Mouse (Mus musculus): Measurements from ENCODE around the gene Gsap. TPM values are rescaled to one million over a fixed set of nuclear protein-coding genes. Genes with fewer than 3 reads are reported as not detected.
"Not testable (repeated sequence)": the region's sequence is repeated elsewhere in the genome, so short reads cannot be mapped to it uniquely, and the experiment has no call there.

The Gsap gene
- polyA plus RNA-seq (2012; rRNA removed): 3.4 and 3.7 TPM in 2 replicates

DNA sequence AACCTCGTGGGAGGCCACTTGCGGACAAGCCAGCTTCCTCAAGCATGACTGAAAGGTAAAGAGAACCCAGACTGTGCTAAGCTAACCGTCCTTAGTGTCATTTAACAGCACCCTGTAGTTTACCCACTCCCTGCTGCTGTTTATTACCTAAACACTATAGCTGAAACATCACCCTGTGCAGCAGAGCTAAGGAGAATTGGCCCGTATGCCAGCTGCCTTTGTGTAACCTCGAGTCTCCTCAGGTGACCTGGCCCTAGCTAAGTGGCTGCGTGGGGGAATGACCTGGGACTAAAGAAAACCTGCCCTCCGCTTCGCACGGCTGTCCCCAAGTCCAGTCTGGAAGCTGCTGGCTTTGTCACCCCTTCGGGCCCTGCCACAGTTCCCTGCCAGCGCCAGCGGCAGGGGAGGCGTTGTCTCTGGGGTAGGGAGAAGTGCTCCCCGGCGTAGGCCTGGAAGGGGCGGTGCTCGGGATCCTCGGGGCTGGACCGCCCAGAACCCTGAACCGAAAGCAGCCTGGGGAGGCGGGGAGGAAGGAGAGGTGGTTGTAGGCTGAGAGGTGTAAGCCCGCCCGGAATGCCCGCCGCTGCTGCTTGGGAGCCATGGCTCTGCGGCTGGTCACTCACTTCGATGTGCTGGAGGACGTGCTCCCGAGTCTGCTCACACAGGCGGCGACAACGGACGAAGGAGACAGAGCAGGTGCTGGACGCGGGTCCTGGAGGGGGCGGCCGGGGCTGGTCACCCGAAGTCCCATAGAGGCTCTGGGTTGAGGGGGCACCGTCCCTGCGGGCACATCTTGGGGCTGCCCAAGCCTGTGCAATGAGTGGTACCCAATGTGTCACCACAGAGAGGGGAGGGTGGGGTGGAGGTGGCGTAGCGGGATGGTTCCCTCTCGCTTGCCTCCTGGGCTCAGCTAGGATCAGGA, at the start of gene Gsap:
TSS of gene Gsap (plus strand) at position 492 of the 922 bp plus-strand sequence.
- peak; percentile 56 for DNase-seq (ENCODE audit: low spot score)

GRCm38 (mm10) chr5:21136575-21136974, 49.5 kb upstream of the Gsap start:
- DNase-seq (ENCODE audit: low spot score): no peak

DNA sequence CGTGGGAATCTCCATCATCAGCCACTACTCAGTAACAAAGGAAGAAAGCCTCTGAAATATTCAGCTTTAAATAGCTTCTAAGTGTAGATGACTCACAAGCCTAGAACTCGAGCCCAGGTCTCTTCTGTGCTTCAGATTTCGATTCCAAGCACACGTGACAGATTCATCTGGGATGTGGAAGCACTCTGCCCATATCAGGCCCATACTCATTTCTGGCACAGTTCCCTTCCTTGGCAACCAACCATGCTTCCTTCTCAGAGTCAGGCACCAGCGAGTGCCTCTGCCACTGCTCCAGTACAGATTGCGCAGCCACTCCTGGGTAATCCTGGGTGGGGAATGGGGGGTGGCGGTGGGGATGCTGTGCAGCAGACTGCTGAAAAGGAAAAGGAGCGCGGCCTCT, 46.5 kb upstream of the Gsap start:
- DNase-seq (ENCODE audit: low spot score): no peak

DNA sequence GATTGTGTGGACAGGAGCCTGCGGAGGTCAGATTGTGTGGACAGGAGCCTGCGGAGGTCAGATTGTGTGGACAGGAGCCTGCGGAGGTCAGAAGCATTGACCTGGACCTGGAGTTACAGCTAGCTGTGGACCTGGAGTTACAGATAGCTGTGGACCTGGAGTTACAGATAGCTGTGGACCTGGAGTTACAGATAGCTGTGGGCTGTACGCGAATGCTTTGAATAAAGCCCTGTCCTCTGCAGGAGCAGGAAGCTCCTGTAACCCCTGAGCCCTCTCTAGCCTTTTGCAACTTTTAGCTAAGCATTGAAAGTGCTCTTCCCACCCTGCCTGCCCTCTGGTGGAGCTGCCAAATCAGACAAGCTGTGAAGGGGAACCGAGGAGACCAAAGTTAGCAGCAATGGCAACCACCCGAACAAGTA, 44.9 kb upstream of the Gsap start:
- not testable (repeated sequence) for DNase-seq (ENCODE audit: low spot score)

DNA sequence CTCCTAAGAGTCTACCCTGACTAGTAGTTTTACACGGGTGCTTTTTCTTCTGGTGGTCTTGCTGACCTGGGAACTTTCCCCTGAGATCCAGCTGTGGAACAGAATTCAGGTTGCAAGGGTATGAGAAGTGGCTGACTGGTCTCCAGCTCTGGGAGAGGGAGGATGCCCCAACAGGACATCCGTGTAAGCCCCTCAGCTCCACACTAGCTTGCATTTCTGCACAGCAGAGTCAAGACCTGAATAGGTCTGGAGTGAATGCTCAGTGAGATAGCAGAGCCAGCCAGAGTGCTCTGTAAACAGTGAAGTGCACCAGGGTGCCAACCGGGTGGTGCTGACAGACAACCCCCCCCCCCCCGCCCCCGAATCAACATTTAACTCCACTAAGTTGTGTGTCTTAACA, 44.4 kb upstream of the Gsap start:
- DNase-seq (ENCODE audit: low spot score): no peak

DNA sequence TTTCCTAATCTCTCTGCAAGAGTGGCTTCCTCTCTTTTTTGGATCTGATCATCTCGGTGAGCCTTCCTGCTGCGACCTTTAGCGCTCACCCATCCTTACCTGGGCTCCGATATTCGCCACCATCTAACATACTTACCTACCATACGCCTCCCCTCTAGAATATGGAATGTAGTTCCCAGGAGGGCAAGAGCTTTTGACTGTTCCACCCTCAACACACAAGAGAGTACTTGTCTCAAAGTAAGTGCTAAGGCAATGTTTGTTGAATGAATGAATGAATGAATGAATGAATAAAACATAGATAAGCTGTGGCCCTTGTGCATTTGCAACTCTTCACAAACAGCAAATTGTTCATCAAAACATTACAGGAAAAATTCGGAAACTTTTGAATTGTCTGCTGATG, 43.0 kb upstream of the Gsap start:
- no peak for DNase-seq (ENCODE audit: low spot score)

DNA sequence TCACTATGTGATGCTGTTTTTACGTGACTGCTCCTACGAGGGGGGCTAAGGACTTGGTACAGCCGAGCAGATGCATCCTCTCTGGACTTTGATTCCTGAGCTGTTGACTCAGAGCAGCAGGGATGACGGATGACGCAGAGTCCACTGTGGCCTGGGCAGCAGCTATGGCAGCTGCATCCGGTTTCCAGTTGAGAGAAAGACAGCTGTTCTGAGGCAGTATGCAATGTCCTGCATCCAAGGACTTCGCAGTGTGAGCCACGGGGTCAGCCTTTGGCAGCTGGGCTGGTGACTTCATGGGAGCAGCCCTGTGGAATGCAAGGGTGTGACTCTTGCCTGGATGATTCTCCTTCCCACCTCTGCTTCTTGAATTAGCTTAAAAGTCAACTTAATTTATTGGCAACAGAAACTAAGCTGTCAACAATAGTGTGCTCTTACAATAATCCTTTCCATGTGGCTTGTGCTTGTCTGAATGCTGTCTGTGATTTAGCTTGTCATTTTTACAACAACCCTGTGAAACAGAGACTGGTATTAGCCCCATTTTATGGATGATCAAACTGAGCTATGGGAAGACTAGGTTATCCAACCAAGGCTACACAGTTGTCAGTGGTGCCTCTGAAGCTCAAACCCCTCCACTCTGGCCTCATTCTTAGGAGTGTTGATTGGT, 41.4 kb upstream of the Gsap start:
- no peak for DNase-seq (ENCODE audit: low spot score)

- DNase-seq (ENCODE audit: low spot score): no peak
These were observed 37.7 kb upstream of the Gsap start for GRCm38 (mm10) chr5:21148358-21148757.

DNA sequence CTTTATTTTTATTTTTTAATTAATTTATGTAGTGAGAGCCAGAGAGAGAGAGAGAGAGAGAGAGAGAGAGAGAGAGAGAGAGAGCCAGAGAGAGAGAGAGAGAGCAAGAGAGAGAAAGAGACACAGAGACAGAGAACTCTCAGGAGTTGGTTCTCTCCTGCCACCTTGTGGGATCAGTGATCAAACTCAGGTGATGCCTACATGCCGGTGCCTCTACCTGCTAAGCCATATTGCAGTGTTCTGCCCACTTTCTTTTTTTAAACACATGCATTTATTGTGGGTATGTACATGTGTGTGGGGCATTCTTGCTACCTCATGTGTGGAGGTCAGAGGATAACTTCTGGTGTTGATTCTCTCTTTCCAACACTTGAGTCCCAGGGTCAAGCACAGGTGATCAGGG, 32.4 kb upstream of the Gsap start:
- no peak for DNase-seq (ENCODE audit: low spot score)

- no peak for DNase-seq (ENCODE audit: low spot score)
These were observed 29.3 kb upstream of the Gsap start for GRCm38 (mm10) chr5:21156770-21157169.

GRCm38 (mm10) chr5:21159536-21159935, 26.5 kb upstream of the Gsap start:
- no peak for DNase-seq (ENCODE audit: low spot score)

DNA sequence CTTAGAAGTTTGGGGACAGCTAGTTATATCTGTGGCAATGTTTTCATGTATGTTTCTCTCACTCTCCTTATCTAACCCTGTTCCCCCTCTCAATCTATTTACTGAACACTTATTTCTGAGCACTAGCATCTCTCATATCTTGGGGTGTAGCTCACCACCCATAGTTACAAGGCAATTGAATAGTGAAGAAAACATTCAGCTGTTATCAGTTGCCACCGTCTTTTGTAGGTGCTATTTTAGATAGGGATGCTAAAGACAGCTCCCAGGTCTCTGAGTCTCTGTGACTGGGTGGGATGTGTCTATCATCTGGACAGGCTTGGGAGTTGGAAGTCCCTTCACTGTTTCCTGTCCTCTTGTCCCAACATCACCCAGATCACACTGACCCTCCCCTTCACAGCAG, 25.3 kb upstream of the Gsap start:
- DNase-seq (ENCODE audit: low spot score): no peak

DNA sequence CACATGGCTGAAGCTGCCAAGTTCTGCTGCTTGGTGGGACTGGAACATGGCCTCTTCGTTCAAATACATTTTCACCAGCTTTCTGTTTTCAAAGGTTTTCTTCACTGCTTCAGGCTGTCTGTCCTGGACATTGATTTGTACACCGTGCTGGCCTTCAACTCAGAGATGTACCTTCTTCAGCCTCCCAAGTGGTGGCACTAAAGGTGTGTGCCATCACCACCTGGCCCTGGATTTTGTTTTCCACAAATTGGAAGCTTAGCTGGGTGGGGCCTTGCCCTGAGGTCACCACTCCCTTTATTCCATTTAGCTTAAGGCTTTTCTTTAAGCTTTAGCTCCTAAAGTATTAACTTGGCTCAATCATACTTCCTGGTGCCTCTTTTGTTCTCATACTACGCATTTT, 22.6 kb upstream of the Gsap start:
- DNase-seq (ENCODE audit: low spot score): no peak

GRCm38 (mm10) chr5:21168689-21169345, 17.2 kb upstream of the Gsap start:
- no peak for DNase-seq (ENCODE audit: low spot score)

- no peak for DNase-seq (ENCODE audit: low spot score)
These were observed 16.7 kb upstream of the Gsap start for GRCm38 (mm10) chr5:21169346-21169745.

- DNase-seq (ENCODE audit: low spot score): no peak
These were observed 16.2 kb upstream of the Gsap start for GRCm38 (mm10) chr5:21169877-21170276.

DNA sequence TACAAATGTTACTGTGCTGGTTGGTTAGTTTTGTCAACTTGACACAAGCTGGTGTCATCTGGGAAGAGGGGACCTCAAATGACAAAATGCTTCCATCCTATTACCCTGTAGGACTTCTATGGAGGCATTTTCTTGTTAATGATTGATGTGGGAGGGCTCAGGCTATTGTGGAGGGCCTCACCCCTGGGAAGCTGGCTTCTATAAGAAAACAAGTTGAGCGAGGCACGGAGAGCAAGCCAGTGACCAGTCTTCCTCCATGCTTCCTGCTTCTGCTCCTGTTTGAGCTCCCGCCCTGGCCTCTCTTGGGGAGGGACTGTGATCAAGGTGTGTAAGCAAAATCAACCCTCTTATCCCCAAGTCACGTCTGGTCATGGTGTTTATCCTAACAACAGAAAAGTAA, 15.6 kb upstream of the Gsap start:
- no peak for DNase-seq (ENCODE audit: low spot score)

GRCm38 (mm10) chr5:21170898-21171297, 15.2 kb upstream of the Gsap start:
- DNase-seq (ENCODE audit: low spot score): no peak

GRCm38 (mm10) chr5:21171336-21171735, 14.7 kb upstream of the Gsap start:
- no peak for DNase-seq (ENCODE audit: low spot score)

GRCm38 (mm10) chr5:21172316-21172715, 13.7 kb upstream of the Gsap start:
- DNase-seq (ENCODE audit: low spot score): no peak

GRCm38 (mm10) chr5:21175132-21176112, 10.6 kb upstream of the Gsap start:
- no peak for DNase-seq (ENCODE audit: low spot score)
